Mouse (Mus musculus) adrenal gland, postnatal 25 days (tissue): Measurements from ENCODE around the gene Mrpl24. TPM values are rescaled to one million over a fixed set of nuclear protein-coding genes. Genes with fewer than 3 reads are reported as not detected.

Experiments
- DNase-seq: peaks from one replicate; pipeline ENCODE4 v3.0.0; 2021; ENCODE audit warnings: mixed read lengths
- total RNA-seq: library from RNA; stranded (reverse); gene quantifications from 2 replicates; pipeline ENCODE4 v1.2.3, GENCODE M21; 2021

Gene Mrpl24
- total RNA-seq, 1 experiment from 2014 or later, result 156 TPM

- DNase-seq, result no peak
Observed at GRCm38 (mm10) chr3:87909874-87910273, 9.4 kb upstream of the Mrpl24 start.

GRCm38 (mm10) chr3:87910573-87911141, 8.6 kb upstream of the Mrpl24 start:
- DNase-seq, result peak; percentile 81

GRCm38 (mm10) chr3:87913491-87913890, 5.8 kb upstream of the Mrpl24 start:
- DNase-seq, result no peak

GRCm38 (mm10) chr3:87913891-87914290, 5.4 kb upstream of the Mrpl24 start:
- no peak for DNase-seq

GRCm38 (mm10) chr3:87916990-87917389, 2.3 kb upstream of the Mrpl24 start:
- DNase-seq, result no peak

- no peak for DNase-seq
Observed at GRCm38 (mm10) chr3:87918551-87918950, 755 bp upstream of the Mrpl24 start.

- DNase-seq, result no peak
Observed at GRCm38 (mm10) chr3:87920270-87920943, 1.1 kb downstream of the Mrpl24 start.

- DNase-seq, result peak; percentile 12
Observed at GRCm38 (mm10) chr3:87924996-87925395, 5.7 kb downstream of the Mrpl24 start.

GRCm38 (mm10) chr3:87927452-87927851, 8.1 kb downstream of the Mrpl24 start:
- no peak for DNase-seq

GRCm38 (mm10) chr3:87929341-87930077, 10.2 kb downstream of the Mrpl24 start:
- no peak for DNase-seq

GRCm38 (mm10) chr3:87930078-87930795, 10.9 kb downstream of the Mrpl24 start, which contains the start of the genes Isg20l2 and Rrnad1:
Gene Isg20l2, plus strand, starts transcription at chr3:87930314.
Gene Rrnad1, minus strand, starts transcription at chr3:87930717.
- DNase-seq, result peak; percentile 97

- no peak for DNase-seq
Observed at GRCm38 (mm10) chr3:87934026-87934425, 14.7 kb downstream of the Mrpl24 start.

- DNase-seq, result no peak
Observed at GRCm38 (mm10) chr3:87934501-87934900, 15.2 kb downstream of the Mrpl24 start.

GRCm38 (mm10) chr3:87935201-87935600, 15.9 kb downstream of the Mrpl24 start:
- DNase-seq, result no peak

GRCm38 (mm10) chr3:87935776-87936175, 16.5 kb downstream of the Mrpl24 start:
- DNase-seq, result peak; percentile 87

GRCm38 (mm10) chr3:87940611-87941010, 21.3 kb downstream of the Mrpl24 start:
- no peak for DNase-seq

- DNase-seq, result no peak
Observed at GRCm38 (mm10) chr3:87942471-87942870, 23.2 kb downstream of the Mrpl24 start.

GRCm38 (mm10) chr3:87943586-87943985, 24.3 kb downstream of the Mrpl24 start:
- DNase-seq, result no peak

- no peak for DNase-seq
Observed at GRCm38 (mm10) chr3:87944838-87945600, 25.7 kb downstream of the Mrpl24 start.

GRCm38 (mm10) chr3:87945781-87946540, 26.7 kb downstream of the Mrpl24 start:
- no peak for DNase-seq

- no peak for DNase-seq
Observed at GRCm38 (mm10) chr3:87946541-87946860, 27.2 kb downstream of the Mrpl24 start.
